Mouse (Mus musculus) gastrocnemius, adult 18-20 months (tissue): ENCODE results near the gene Adam1a. TPM values are rescaled to one million over a fixed set of nuclear protein-coding genes. Genes with fewer than 3 reads are reported as not detected.
"Not testable (repeated sequence)": the region's sequence is repeated elsewhere in the genome, so short reads cannot be mapped to it uniquely, and the experiment has no call there.

Experiments used
- DNase-seq: peaks from one replicate; pipeline ENCODE4 v3.0.0; 2021; ENCODE audit warnings: low spot score
- total RNA-seq, 2 experiments: library from RNA; stranded (reverse); gene quantifications; 2 replicates each; pipeline ENCODE4 v1.2.3; 2021

The Adam1a gene
- total RNA-seq, 2 experiments from 2014 or later: 1.7 to 2.0 TPM

DNA sequence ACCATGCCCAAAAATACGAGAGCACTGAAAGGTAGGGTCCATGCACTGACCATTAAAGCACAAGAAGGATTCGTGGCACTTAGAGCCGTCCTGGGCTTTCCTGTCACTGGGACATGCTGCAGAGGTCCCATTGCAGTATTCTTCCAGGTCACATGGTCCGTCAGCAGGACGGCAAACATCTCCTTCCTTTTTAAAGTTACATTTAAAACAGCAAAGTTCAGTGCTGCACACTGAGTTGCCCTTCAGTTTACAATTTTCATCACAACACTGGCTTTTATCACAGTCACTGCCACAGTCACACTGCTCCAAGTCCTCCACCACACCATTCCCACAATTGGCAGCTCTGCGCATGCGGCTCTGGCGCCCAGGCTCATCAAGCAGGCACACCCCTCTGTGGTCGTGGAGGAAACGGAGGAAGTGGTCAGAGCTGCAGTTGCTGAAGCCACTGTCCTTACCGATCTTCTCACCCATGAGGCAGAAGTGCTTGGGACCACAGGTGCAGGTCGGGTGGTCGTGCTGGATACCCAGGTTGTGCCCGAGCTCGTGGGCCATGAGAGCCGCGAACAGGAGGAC lies 43.8 kb downstream of the Adam1a start:
- not testable (repeated sequence) for DNase-seq

DNA sequence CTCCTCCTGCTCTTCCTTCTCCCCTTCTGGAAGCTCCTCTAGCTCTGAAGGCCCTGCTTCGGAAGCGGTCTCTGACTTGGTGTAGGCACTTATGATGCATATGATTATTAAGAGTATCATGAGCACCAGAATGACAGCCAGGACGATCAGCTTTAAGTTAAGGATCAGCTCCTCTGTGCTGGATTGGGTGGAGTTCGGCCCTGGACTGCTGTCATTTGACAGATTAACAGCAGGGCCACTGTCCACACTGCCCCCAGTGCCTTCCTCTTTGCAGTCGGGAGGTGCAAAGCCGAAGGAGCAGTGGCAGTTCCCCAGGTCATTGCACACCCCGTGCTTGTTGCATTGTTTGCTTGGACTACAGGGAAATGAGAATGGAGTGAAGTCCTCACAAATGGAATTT lies 44.6 kb downstream of the Adam1a start:
- no peak for DNase-seq

DNA sequence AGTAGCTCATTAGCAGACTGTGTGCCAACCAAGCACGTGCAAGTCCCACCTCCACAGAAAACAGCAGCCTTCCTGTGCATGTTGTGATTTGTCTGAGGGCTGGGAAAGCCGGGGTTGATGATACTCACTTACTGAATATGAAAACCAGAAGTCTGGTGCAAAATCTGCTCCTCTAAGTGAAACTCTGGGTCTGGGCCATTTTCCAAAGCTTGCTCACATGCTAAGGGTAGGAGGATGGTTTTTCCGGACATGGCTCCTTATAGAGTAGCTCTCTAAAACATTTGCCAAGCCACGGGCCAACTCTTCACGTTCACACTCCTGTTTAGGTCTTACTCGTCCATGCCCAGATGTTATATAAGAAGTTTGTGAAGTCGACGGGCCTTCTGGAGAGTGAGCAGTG lies 52.0 kb downstream of the Adam1a start:
- DNase-seq: no peak

DNA sequence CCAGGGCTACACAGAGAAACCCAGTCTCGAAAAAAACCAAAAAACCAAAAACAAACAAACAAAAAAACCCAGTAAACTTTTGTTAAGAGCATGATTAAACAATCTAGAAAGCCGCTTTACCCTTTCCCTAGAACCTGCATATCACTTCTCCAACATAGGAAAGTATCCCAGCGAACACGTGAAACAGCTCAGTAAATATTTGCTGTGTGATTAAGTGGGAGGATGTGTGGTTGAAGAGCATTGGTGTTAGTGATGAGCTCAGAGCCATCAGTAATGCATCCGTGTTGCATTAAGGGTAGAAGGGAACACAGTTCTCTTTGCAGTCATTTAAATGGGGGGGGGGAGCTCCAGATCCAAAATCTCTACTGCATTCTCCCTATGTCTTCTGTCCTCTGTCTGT lies 60.5 kb downstream of the Adam1a start:
- no peak for DNase-seq

DNA sequence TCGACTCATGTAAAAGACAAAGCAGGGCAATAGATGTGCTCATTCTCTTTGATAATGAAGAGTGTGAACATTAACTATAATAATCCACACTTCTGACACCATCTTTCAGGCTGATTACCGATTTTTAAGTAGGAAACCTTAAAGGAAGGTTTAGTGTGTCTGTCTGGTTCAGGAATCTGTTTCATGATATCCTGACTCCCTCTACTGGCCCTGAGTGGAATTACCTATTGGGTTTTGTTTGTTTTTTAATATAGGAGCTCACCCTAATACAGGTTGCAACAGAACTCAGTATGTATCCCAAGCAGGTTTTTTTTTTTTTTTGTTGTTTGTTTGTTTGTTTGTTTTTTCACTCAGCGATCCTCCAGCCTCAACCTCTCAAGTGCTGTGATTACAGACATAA lies 67.6 kb downstream of the Adam1a start:
- peak; percentile 58 for DNase-seq

DNA sequence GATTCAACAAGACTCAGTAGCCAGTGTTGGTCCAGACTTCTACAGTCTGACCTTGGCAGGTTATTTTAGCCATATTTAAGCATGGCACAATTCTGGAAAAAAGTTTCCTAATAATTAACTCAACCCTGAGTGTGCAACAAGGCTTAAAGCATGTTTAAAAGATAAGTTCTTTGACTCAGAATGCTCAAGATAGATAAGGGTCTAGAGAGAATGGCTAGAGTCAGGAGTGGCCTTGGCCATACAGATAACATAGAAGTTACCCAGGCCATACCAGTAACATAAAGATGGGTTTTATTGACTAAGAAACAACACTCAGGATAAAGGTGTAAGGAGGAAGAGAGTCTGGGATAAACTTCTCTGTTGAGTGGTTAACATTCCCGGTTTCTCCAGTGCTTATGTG lies 69.2 kb downstream of the Adam1a start:
- no peak for DNase-seq

DNA sequence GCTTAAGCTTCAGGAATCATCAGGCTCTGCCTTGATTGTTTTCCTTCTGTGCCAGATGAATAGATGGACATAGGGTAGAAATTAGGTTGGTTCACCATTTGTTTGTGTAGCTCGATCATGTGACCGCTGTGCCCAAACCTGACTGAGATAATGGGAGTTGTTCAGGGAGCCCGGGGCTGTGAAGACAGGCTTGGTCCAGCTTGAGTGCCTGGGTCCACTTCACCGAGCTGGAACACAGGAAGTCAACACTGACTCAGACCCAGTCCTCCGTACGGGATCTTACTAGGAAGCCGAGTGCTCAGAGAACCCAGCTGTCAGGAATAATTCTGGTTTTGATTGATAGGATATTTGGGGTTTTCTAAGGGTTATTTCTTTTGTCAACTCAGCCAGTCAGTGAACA lies 70.7 kb downstream of the Adam1a start:
- DNase-seq: no peak

DNA sequence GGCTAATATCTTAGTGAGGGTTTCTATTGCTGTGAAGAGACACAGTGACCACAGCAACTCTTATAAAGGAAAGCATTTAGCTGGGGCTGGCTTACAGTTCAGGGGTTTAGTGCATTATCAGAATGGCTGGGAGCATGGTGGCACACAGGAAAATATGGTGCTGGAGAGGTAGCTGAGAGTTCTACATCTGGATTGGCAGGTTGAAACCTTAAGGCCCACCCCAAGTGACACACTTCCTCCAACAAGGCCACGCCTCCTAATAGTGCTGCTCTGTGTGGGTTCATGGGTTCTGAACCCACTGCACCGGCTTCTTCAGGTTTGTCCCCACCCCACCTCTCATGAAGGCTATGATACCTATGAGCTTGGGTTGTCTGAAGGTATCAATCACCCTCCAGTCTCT lies 72.9 kb downstream of the Adam1a start:
- DNase-seq: no peak

DNA sequence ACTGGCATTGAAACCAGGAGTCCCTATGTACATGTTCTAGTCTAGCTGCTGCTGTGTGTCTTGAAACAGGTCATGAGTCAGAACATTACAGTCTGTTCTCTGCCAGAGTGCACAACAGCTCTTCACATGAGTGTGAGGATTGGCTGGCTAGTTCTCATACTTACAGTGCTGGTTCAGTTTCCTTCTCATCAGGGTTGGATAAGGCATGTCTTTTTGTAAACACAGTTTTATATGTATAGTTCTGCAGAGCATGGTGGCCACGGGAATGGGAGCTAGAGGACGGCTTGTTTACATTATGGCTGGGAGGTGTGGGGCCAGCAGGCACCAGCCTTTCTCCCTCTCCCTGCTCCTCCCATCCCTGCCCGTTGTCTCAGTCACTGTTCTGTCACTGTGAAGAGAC lies 75.7 kb downstream of the Adam1a start:
- DNase-seq: no peak

Other genes starting within 250 kb of the Adam1a start
- gene Trafd1, start 159.8 kb downstream of the Adam1a start, total RNA-seq: 10 to 100 TPM; 45.9 to 48.0 TPM
- gene Naa25, start 147.5 kb downstream of the Adam1a start, total RNA-seq: 10 to 100 TPM; 25.9 to 29.7 TPM
- gene Tmem116, start 93.6 kb downstream of the Adam1a start, total RNA-seq: 1 to 10 TPM; 7.4 to 7.5 TPM
- 10 to 100 TPM; 28.6 to 38.1 TPM for gene Erp29, start 93.0 kb downstream of the Adam1a start, total RNA-seq
- gene Adam1b, start 42.0 kb downstream of the Adam1a start, total RNA-seq: not detected
- gene Gm42878, start within 50 bp of the Adam1a start, total RNA-seq: not detected
- 100 to 1,000 TPM; 133 to 140 TPM for gene Mapkapk5, start 423 bp upstream of the Adam1a start, total RNA-seq
- gene Aldh2, start 48.3 kb upstream of the Adam1a start, total RNA-seq: 100 to 1,000 TPM; 172 to 203 TPM
- gene Acad12, start 73.5 kb upstream of the Adam1a start, total RNA-seq: 10 to 100 TPM; 26.0 to 27.8 TPM
- gene Acad10, start 115.0 kb upstream of the Adam1a start, total RNA-seq: 10 to 100 TPM; 10.2 to 11.8 TPM
- gene Brap, start 115.1 kb upstream of the Adam1a start, total RNA-seq: 10 to 100 TPM; 29.7 to 31.8 TPM
- 100 to 1,000 TPM in 1 of 2 experiments, 10 to 100 TPM in 1; 80.1 to 109 TPM for gene Atxn2, start 165.9 kb upstream of the Adam1a start, total RNA-seq